Mouse (Mus musculus) bone marrow macrophage, adult 2 months (primary cell): ENCODE results near the gene Ttc32.

Source experiments
- CTCF ChIP-seq: IDR thresholded peaks from 2 replicates; pipeline ENCODE4 v1.5.1; 2012; ENCODE audit warnings: low read depth, mild to moderate bottlenecking, low read length, moderate library complexity
- POLR2A ChIP-seq: IDR thresholded peaks from 2 replicates; pipeline ENCODE4 v1.6.1; 2012; ENCODE audit warnings: mild to moderate bottlenecking, low read depth, low read length, borderline replicate concordance

DNA sequence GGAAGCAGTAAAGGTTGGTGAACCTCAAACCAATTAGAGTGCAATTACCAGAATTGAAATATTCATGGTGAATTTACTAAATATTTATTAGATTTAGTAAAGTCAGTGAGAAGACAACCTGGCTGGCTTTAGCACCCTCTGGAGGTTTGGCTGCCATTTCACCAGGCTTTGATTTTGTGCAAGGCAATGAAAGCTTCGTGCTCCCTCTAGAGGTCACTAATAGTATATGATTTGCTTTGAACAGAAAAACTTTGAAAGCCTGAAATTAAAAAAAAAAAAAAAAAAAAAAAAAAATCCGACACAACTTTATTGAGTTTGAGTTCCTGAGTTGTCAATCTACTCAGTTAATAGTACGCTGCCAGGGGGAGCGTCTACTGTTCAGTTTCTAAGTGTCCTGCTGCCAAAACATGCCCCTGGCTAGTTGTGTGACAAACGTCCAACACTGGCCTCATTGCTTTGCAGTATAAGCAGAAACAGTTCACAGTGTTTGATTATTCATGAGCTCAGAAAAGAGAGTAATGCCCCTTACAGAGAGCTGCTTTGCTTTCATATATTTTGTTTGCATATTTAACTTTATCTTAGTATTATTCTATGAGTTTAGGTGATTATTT is 27.7 kb upstream of the Ttc32 start:
- no peak for TF ChIP-seq POLR2A
- peak; percentile 58 for TF ChIP-seq CTCF
